Mouse (Mus musculus): ENCODE measurements around the gene Rara.

Rara gene

DNA sequence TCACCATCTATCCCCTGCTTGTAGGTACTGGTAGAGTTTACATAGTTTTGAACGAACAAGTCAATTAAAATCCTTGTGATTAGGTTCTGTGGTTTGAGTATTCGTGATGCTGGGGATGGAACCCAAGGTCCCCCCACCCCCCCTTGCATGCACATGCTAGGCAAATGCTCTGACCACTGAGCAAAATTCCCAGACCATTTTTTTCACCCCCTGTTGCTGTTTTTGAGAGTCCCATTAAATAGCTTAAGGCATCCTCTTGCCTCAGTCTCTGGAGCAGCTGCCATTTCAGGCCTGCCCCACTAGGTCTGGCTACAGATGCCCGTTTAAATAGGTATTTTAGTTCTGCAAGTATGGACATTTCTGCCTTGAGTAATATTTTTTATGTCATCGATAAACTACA lies 95.5 kb downstream of the Rara start:
- no peak for TF ChIP-seq GATA4 (IDR thresholded peaks at IDR 0.05; ENCODE audit: insufficient replicate concordance, low read length)

DNA sequence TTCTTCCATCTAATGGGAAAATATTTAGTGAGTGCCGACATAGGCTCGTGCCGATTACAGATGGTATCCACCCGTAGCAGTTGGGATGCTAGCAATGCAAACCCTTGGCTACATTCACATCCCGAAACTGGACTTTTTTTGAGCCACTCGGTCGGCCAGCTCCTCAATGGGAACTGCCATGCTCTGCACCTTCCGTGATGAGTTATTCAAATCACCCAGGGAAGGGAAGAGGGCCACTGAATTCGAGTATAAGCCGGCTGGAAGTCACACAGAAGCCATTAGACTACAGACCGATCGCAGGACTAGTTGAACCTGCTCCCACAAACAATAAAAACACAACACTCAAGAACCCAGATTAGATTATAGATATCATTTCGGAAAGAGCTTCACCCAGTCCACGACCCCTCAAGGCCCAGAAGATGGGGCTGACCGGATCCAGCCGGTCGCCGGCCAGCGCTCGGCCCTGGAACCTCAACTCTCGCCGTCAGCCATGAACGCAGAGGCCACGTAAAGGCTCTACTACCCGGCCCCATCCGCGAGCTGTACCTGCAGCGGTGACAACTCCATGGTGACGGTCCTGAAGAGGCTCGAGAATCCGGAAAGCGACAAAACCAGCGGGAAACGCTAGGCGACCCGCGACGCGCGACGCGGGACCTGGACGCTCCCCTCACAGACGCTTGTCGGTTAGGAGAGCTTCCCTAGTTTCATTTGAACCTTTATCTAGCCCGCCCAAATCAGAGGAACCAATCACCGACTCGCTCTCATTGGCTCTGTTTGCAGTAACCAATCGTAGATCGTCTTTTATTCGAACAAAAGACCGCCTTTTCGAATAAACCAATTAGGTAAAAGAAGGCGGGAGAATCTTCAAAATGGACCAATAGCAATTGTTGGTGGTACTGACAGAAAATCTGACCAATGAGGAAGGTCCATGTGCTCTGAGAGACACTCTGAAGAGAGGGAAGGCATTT lies 96.2 kb downstream of the Rara start, which contains the start of gene Top2a:
Gene Top2a (minus strand): TSS at position 690 of the 968 bp plus-strand sequence.
- peak; percentile 80; the same call in 1 of the 2 replicates for TF ChIP-seq GATA4 (IDR thresholded peaks at IDR 0.05; ENCODE audit: insufficient replicate concordance, low read length)
